Comparison of ENCODE assay signal across 8 mouse cellular contexts in the genomic region with DNA sequence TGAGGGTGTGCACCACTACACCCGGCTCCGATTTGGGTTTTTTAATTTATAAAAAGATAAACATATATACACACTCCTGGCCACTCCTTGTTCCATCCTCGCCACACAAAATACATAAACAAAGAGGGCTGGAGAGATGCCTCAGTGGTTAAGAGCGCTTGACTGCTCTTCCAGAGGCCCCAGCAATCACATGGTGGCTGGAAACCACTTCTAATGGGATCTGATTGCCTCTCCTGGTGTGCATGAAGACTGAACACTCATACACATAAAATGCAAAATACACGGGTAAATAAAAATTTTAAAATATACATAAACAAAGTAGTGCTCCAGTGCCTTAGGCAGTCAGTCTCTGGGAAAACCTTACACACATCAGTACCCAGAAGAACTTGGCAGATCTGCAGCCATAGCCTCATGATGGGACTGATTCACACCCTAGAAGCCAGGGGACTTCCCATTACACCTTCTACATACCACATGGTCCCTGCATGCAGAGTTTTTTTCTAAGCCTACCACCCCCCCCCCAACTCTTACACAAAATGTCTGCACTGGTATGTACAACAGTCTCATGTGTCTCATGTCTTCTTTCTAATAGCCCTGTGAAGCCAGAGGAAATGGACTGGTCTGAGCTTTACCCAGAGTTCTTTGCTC. TPM values are rescaled to one million over a fixed set of nuclear protein-coding genes. Genes with fewer than 3 reads are reported as not detected.
DNase-seq lines count a peak whose midpoint lies in the region; ATAC-seq and TF ChIP-seq lines count a peak whose summit lies in the region.

No protein-coding gene starts in this region.

- TF ChIP-seq POLR2A in olfactory bulb, adult 2 months (IDR thresholded peaks at IDR 0.05; ENCODE audit: insufficient read depth, low read depth, low read length) = no peak

- peaks cover 10% of the 10 kb centered on the region for H3K4me1 ChIP-seq in lung, embryonic 16.5 days (replicated peaks; ENCODE audit: control insufficient read depth, insufficient read depth, low read length)
- peaks cover 15% of the 10 kb centered on the region for H3K4me1 ChIP-seq in embryonic facial prominence, embryonic 13.5 days
- peaks cover 26% of the 10 kb centered on the region for H3K4me1 ChIP-seq in limb, embryonic 10.5 days
- no peaks in the 10 kb centered on the region for H3K4me1 ChIP-seq in olfactory bulb, adult 2 months (ENCODE audit: control insufficient read depth, insufficient read depth, low read length)

- no peak for DNase-seq in lung, postnatal 10 days
- DNase-seq in limb, embryonic 10.5 days (ENCODE audit: low spot score) = no peak
- DNase-seq in right cerebral cortex, postnatal 10 days (ENCODE audit: low spot score in 2 of 2) = no peak
- DNase-seq in spleen, adult 12 weeks (ENCODE audit: low spot score) = no peak
- DNase-seq in adrenal gland, adult 8-10 months = no peak

- ATAC-seq in lung, embryonic 16.5 days (ENCODE audit: low read depth) = no peak
- no peak for ATAC-seq in embryonic facial prominence, embryonic 13.5 days (ENCODE audit: insufficient number of reproducible peaks, insufficient read depth, low FRiP score, low TSS enrichment, low read depth)

- peaks cover 3% of the 10 kb centered on the region for H3K27me3 ChIP-seq in lung, embryonic 16.5 days (ENCODE audit: control insufficient read depth, insufficient read depth, low read depth, low read length)
- H3K27me3 ChIP-seq in embryonic facial prominence, embryonic 13.5 days = peaks cover 16% of the 10 kb centered on the region
- H3K27me3 ChIP-seq in limb, embryonic 10.5 days (ENCODE audit: low read depth, poor library complexity, severe bottlenecking) = peaks cover 30% of the 10 kb centered on the region

- no peak for TF ChIP-seq CTCF in olfactory bulb, adult 2 months (IDR thresholded peaks at IDR 0.05; ENCODE audit: insufficient read depth, low read depth, low read length)

- peak overlapping the region; percentile 90 for H3K4me3 ChIP-seq in lung, embryonic 16.5 days (ENCODE audit: low read length)
- H3K4me3 ChIP-seq in embryonic facial prominence, embryonic 13.5 days = peak overlapping the region; percentile 81
- H3K4me3 ChIP-seq in limb, embryonic 10.5 days = peak overlapping the region; percentile 83
- H3K4me3 ChIP-seq in olfactory bulb, adult 2 months (ENCODE audit: insufficient read depth, low read depth, low read length) = peak overlapping the region; percentile 98; the same call in 1 of the 2 replicates

- H3K36me3 ChIP-seq in lung, embryonic 16.5 days (ENCODE audit: control insufficient read depth, insufficient read depth, low read length) = peaks cover 2% of the 10 kb centered on the region; the same call in 1 of the 2 replicates
- H3K36me3 ChIP-seq in embryonic facial prominence, embryonic 13.5 days = peaks cover 35% of the 10 kb centered on the region
- peaks cover 40% of the 10 kb centered on the region for H3K36me3 ChIP-seq in limb, embryonic 10.5 days

- no peaks in the 10 kb centered on the region for H3K9me3 ChIP-seq in lung, embryonic 16.5 days (ENCODE audit: control insufficient read depth, low read length)
- no peaks in the 10 kb centered on the region for H3K9me3 ChIP-seq in embryonic facial prominence, embryonic 13.5 days
- no peaks in the 10 kb centered on the region for H3K9me3 ChIP-seq in limb, embryonic 10.5 days (replicated peaks)

- WGBS in lung, embryonic 16.5 days = 4% methylated on average over 5 of the region's 5 CpGs
- 13% methylated on average over 5 of the region's 5 CpGs for WGBS in embryonic facial prominence, embryonic 13.5 days
- WGBS in limb, embryonic 10.5 days = 24% methylated on average over 5 of the region's 5 CpGs
- WGBS in olfactory bulb, adult 2 months = 13% methylated on average over 5 of the region's 5 CpGs

- peak overlapping the region; percentile 69 for H3K9ac ChIP-seq in lung, embryonic 16.5 days (ENCODE audit: low read length)
- H3K9ac ChIP-seq in embryonic facial prominence, embryonic 13.5 days = peak overlapping the region; percentile 81

- peak overlapping the region; percentile 84 for H3K4me2 ChIP-seq in lung, embryonic 16.5 days (ENCODE audit: low read depth, low read length)
- H3K4me2 ChIP-seq in embryonic facial prominence, embryonic 13.5 days = peak overlapping the region; percentile 96

- H3K27ac ChIP-seq in lung, embryonic 16.5 days (ENCODE audit: low read length) = peak overlapping the region; percentile 62; the same call in 1 of the 2 replicates
- peak overlapping the region; percentile 84; the same call in 1 of the 2 replicates for H3K27ac ChIP-seq in embryonic facial prominence, embryonic 13.5 days
- peak overlapping the region; percentile 91 for H3K27ac ChIP-seq in limb, embryonic 10.5 days
- no peak overlapping the region for H3K27ac ChIP-seq in olfactory bulb, adult 2 months (ENCODE audit: insufficient read depth, low read depth, low read length)

RNA-seq across cellular contexts. Expression of a gene that starts 1.3 kb away (rescaled TPM):
- 0.29 and 0.36 TPM in 2 replicates for polyA plus RNA-seq in lung, embryonic 16.5 days (2015; fragmentation: Nextera tagmentation; extraction: Ambion mirVana)
- 0.62 and 0.81 TPM in 2 replicates for polyA plus RNA-seq in embryonic facial prominence, embryonic 13.5 days (2015; fragmentation: Nextera tagmentation; extraction: Ambion mirVana)
- polyA plus RNA-seq in limb, embryonic 10.5 days (2016; fragmentation: Nextera tagmentation; extraction: Ambion mirVana) = 0.33 and 0.34 TPM in 2 replicates
- polyA plus RNA-seq in olfactory bulb, adult 2 months (2012; ENCODE audit: insufficient read depth, insufficient read length, low replicate concordance, missing spikeins) = not detected in 2 replicates
- total RNA-seq in adrenal gland, adult 8-10 months (2022) = under 1 TPM; 0.12 to 0.66 (median 0.37) TPM

RNA-seq across cellular contexts. Expression of a gene that starts 1.4 kb away (rescaled TPM):
- 37.5 and 39.9 TPM in 2 replicates for polyA plus RNA-seq in lung, embryonic 16.5 days (2015; fragmentation: Nextera tagmentation; extraction: Ambion mirVana)
- polyA plus RNA-seq in embryonic facial prominence, embryonic 13.5 days (2015; fragmentation: Nextera tagmentation; extraction: Ambion mirVana) = 55.2 and 61.2 TPM in 2 replicates
- polyA plus RNA-seq in limb, embryonic 10.5 days (2016; fragmentation: Nextera tagmentation; extraction: Ambion mirVana) = 60.2 and 64.6 TPM in 2 replicates
- polyA plus RNA-seq in olfactory bulb, adult 2 months (2012; ENCODE audit: insufficient read depth, insufficient read length, low replicate concordance, missing spikeins) = not detected in 2 replicates
- total RNA-seq in adrenal gland, adult 8-10 months (2022) = 10 to 100 TPM; 19.3 to 33.1 (median 26.4) TPM

RNA-seq across cellular contexts. Expression of a gene that starts 5.5 kb away (rescaled TPM):
- 0.11 and 0.38 TPM in 2 replicates for polyA plus RNA-seq in lung, embryonic 16.5 days (2015; fragmentation: Nextera tagmentation; extraction: Ambion mirVana)
- 0.08 and 0.11 TPM in 2 replicates for polyA plus RNA-seq in embryonic facial prominence, embryonic 13.5 days (2015; fragmentation: Nextera tagmentation; extraction: Ambion mirVana)
- polyA plus RNA-seq in limb, embryonic 10.5 days (2016; fragmentation: Nextera tagmentation; extraction: Ambion mirVana) = 0.11 and 0.24 TPM in 2 replicates
- polyA plus RNA-seq in olfactory bulb, adult 2 months (2012; ENCODE audit: insufficient read depth, insufficient read length, low replicate concordance, missing spikeins) = not detected in 2 replicates
- total RNA-seq in adrenal gland, adult 8-10 months (2022) = under 1 TPM; 0.41 to 0.83 (median 0.53) TPM

RNA-seq across cellular contexts. Expression of a gene that starts 12.0 kb away (rescaled TPM):
- polyA plus RNA-seq in lung, embryonic 16.5 days (2015; fragmentation: Nextera tagmentation; extraction: Ambion mirVana) = 69.3 and 71.6 TPM in 2 replicates
- polyA plus RNA-seq in embryonic facial prominence, embryonic 13.5 days (2015; fragmentation: Nextera tagmentation; extraction: Ambion mirVana) = 78.2 and 84.5 TPM in 2 replicates
- polyA plus RNA-seq in limb, embryonic 10.5 days (2016; fragmentation: Nextera tagmentation; extraction: Ambion mirVana) = 109 and 114 TPM in 2 replicates
- not detected in 2 replicates for polyA plus RNA-seq in olfactory bulb, adult 2 months (2012; ENCODE audit: insufficient read depth, insufficient read length, low replicate concordance, missing spikeins)
- 10 to 100 TPM; 67.1 to 71.5 (median 68.1) TPM for total RNA-seq in adrenal gland, adult 8-10 months (2022)

RNA-seq across cellular contexts. Expression of a gene that starts 17.4 kb away (rescaled TPM):
- polyA plus RNA-seq in lung, embryonic 16.5 days (2015; fragmentation: Nextera tagmentation; extraction: Ambion mirVana) = 0.46 and 0.53 TPM in 2 replicates
- polyA plus RNA-seq in embryonic facial prominence, embryonic 13.5 days (2015; fragmentation: Nextera tagmentation; extraction: Ambion mirVana) = 1.5 and 1.6 TPM in 2 replicates
- polyA plus RNA-seq in limb, embryonic 10.5 days (2016; fragmentation: Nextera tagmentation; extraction: Ambion mirVana) = 0.33 and 0.79 TPM in 2 replicates
- polyA plus RNA-seq in olfactory bulb, adult 2 months (2012; ENCODE audit: insufficient read depth, insufficient read length, low replicate concordance, missing spikeins) = not detected in 2 replicates
- 10 to 100 TPM in 2 of 4 experiments, 1 to 10 TPM in 2; 8.9 to 11.3 (median 10.3) TPM for total RNA-seq in adrenal gland, adult 8-10 months (2022)

Comparison
In these comparisons a context has a peak if more than half of its experiments do, and no peak if none do; other contexts are left out.
1. RNA of a gene that starts 1.4 kb away (polyA plus RNA-seq): 55.2 to 61.2 TPM in embryonic facial prominence, embryonic 13.5 days, 60.2 to 64.6 TPM in limb, embryonic 10.5 days and 37.5 to 39.9 TPM in lung, embryonic 16.5 days; not detected in olfactory bulb, adult 2 months; every median in the first group is over 10 times any median in the second.
2. Peak in every context shown above with its lines, with median percentiles within 50 percentile points of each other: H3K4me3 ChIP-seq.